Mouse (Mus musculus): ENCODE data around the gene Exoc1.
A peak's percentile ranks its signal among the peaks of the same experiment; 100 is the strongest.

Exoc1 gene

GRCm38 (mm10) chr5:76529040-76529703 is at the start of gene Exoc1:
Exoc1 (plus strand) TSS chr5:76529311.
- DNase-seq (ENCODE audit: low read depth), result peak; percentile 91

DNA sequence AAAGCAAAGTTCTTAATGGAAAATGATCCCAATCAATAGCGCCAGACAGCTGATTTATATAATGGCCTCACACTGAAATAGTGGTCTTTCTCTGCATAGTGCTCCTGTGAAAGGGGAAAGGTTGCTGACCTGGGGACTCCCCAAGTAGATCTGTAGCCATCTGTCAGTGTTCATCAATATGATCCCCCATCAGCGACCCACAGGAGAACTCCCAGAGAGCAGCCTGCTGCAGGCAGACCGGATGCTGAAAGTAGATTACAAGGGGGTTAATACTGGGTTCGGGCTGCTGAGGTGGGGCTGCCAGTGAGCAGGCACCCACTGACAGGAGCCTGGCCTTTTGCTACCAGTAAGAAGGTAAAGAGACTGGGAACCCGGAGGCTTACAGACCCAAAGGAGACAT is 45.3 kb upstream of the Exoc1 start, which contains the start of gene Gm7271:
Gene Gm7271, plus strand, starts transcription at position 230 of the 400 bp plus-strand sequence.
- no peak for DNase-seq (ENCODE audit: low read depth)

DNA sequence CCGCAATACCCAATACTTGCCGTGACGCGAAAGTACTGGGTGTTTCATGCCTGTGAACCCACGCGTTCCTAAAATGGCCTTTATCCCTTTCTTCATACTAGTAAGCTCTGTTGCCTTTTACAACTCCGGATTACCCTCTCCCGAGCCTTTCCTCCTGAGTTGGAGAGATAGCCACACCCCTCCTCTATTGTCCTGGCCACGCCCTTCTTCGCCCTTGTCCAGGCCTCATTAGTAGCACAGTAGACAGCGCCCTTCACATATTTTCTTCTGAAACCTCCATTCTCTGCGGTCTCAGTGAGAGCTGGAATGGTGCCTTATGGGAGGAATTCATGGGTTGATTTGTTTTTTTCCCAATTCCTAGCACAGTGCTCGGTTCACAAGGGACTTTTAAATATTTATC is 34.0 kb upstream of the Exoc1 start:
- DNase-seq (ENCODE audit: low read depth), result no peak

- DNase-seq (ENCODE audit: low read depth), result no peak
These were observed 6.7 kb upstream of the Exoc1 start for GRCm38 (mm10) chr5:76522446-76522845.

DNA sequence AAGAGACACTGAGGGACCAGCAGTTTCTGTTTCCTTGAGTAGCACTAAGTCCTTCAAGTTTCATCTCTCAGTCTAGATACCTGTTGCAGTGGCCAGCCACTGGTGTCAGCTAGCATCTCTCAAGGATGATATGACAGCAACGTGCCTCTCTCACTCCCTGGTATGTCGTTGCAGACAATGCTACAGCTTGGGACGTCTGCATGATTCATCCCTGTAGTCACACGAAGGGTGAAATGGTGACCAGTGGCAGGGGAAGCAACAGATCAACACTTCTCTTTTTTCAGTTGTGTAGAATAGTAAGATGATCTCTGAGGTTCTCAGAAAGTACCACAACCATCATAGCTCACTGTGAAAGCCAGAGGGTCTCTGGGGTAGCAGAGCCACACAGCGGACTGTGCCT is 4.5 kb upstream of the Exoc1 start:
- DNase-seq (ENCODE audit: low read depth), result no peak

- no peak for DNase-seq (ENCODE audit: low read depth)
These were observed 4.0 kb upstream of the Exoc1 start for GRCm38 (mm10) chr5:76525066-76525465.

GRCm38 (mm10) chr5:76525829-76526228 is 3.3 kb upstream of the Exoc1 start:
- no peak for DNase-seq (ENCODE audit: low read depth)

DNA sequence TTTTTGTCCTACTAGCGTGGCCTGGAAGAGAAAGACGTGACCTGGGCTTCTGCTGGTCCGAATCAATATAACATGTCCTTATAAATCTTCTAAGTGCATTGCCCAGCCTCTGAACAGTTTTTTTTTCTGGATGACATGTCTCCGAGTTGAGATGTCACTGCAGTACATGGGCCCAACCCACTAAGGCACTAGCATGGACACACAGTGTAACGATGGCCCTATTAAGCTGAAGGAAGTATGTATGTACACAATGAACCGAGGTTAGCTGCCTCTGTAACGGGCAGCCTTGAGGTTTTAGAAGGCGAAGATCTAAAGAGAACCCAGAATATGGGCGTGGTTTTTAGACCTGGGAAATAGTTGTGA is 574 bp downstream of the Exoc1 start:
- no peak for DNase-seq (ENCODE audit: low read depth)

DNA sequence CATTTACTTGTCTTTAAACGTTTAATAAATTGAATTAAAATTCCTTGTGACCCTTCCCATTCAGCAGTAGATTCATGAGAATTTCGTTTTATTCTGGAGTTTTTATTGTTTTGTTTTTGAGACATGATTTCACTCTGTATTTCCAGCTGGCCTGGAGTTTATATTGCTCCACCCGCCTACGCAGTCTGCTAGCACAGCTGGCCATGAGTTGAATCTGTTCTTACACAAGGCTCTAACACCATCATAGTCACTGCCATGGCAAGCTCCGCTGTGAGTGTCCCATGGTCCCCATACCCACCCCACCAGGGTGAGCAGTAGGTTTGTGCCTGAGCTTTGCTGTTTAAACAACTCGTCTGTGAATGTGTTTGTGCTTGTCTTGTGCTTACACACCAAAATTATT is 4.1 kb downstream of the Exoc1 start:
- no peak for DNase-seq (ENCODE audit: low read depth)

DNA sequence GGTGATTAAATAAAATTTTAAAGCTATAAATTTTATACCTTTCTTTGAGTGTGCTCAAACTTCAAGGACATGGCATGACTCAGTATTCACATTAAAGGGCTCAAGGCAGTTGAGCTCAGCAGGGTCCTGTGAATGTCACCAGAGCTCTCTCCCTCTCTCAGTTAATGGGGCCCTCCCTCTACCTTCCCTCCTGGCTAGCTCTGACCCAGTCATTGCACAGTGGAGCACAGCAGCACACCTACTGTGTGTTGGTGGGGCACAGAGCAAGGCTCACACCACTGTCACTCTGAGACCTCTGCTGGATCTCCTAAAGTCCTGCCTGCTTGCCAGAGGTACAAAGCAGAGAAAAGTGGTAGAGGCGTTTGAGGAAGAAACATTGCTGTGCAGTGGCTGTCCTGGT is 7.1 kb downstream of the Exoc1 start:
- DNase-seq (ENCODE audit: low read depth), result no peak

- DNase-seq (ENCODE audit: low read depth), result no peak
These were observed 8.5 kb downstream of the Exoc1 start for GRCm38 (mm10) chr5:76537578-76537977.

GRCm38 (mm10) chr5:76540181-76540580 is 11.1 kb downstream of the Exoc1 start:
- DNase-seq (ENCODE audit: low read depth), result no peak

DNA sequence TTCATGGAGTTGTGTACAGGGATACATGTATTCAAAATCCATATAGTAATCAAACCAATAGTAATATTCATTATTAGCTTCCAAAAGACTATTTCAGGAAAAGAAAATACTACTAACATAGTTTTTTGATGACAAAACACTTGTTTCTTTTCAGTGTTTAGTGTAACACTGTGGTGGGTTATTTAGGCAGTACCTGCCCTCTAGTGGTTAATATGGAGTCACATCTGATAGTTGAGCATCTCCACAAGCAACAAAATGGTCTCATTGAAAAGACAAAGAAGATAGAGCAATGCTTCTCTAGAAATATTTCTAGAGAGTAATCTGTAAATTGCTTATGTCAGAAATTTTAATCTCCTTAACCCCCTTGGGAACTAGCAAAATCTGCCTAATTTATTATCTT is 11.7 kb downstream of the Exoc1 start:
- DNase-seq (ENCODE audit: low read depth), result no peak

GRCm38 (mm10) chr5:76543200-76543599 is 14.1 kb downstream of the Exoc1 start:
- DNase-seq (ENCODE audit: low read depth), result no peak

- no peak for DNase-seq (ENCODE audit: low read depth)
These were observed 21.3 kb downstream of the Exoc1 start for GRCm38 (mm10) chr5:76550426-76550825.

- peak; percentile 55 for DNase-seq (ENCODE audit: low read depth)
These were observed 36.2 kb downstream of the Exoc1 start for GRCm38 (mm10) chr5:76565321-76565720.

DNA sequence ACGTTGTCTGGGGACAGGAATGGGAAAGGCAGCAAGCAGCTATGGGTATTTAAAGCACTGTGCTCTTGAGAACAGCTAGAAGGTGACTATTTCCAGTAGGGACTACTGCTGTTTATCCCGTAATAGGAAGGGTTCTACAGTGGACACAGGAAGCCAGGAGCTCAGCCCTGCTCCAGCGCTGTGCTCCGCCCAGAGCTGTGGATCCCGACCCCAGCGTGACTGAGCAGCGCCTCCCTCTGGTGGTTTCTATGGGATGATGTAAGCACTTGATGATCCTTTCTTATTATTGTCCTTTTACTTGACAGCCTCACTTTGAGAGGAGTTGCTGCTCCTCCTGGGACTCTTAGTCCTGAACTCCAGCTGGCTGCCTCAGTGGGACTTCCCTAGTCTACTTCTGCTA is 45.1 kb downstream of the Exoc1 start:
- DNase-seq (ENCODE audit: low read depth), result no peak

GRCm38 (mm10) chr5:76577026-76577425 is 47.9 kb downstream of the Exoc1 start:
- DNase-seq (ENCODE audit: low read depth), result no peak

- no peak for DNase-seq (ENCODE audit: low read depth)
These were observed 56.3 kb downstream of the Exoc1 start for GRCm38 (mm10) chr5:76585378-76585777.

- peak; percentile 72 for DNase-seq (ENCODE audit: low read depth)
These were observed 59.6 kb downstream of the Exoc1 start, which contains the start of gene Cep135 for GRCm38 (mm10) chr5:76588551-76589283. Cep135 (plus strand) TSS chr5:76588698.

- peak; percentile 27 for DNase-seq (ENCODE audit: low read depth)
These were observed 60.2 kb downstream of the Exoc1 start for GRCm38 (mm10) chr5:76589311-76589710.

GRCm38 (mm10) chr5:76590009-76590408 is 60.9 kb downstream of the Exoc1 start:
- no peak for DNase-seq (ENCODE audit: low read depth)

GRCm38 (mm10) chr5:76591885-76592284 is 62.8 kb downstream of the Exoc1 start:
- no peak for DNase-seq (ENCODE audit: low read depth)

All from c-Kit-positive CD71-positive TER-119-negative erythroid progenitor cells, embryonic 14.5 days (primary cell).